Mouse (Mus musculus) lung, adult 2 months (tissue): ENCODE data around the gene Olfr805.

Experiments used
- CTCF ChIP-seq: fragments of 200-500 bp; IDR thresholded peaks from 2 replicates; pipeline ENCODE4 v1.5.1; 2011; ENCODE audit warnings: mild to moderate bottlenecking, low read length, control low read depth; ENCODE audit not compliant: insufficient read depth
- POLR2A ChIP-seq: fragments of 200-500 bp; IDR thresholded peaks from 2 replicates; pipeline ENCODE4 v1.6.1; 2011; ENCODE audit warnings: low read depth, mild to moderate bottlenecking, control low read depth, low read length, borderline replicate concordance; ENCODE audit errors: extremely low read depth

DNA sequence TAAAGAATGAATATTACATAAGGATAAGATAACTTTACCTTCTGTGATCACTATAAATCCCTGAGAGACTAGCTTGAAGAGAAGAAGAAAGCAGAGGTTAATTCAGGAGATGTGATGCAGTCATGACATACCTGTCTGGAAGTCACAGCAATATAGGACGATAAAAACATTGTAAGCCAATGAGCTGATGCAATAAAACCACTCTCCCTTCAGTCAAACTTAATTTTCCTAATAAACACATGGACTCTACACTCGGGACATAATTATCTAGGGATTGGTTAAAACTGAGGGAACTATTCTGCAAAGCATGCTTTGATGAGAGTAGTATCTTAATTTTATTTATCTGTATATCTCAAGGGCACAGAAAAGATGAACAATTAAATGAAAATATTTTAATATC is 35.0 kb downstream of the Olfr805 start, which contains the start of gene Olfr803:
- TF ChIP-seq POLR2A = no peak
- no peak for TF ChIP-seq CTCF
